Mouse (Mus musculus) erythroblast, embryonic 14.5 days (primary cell): ENCODE results near the gene Cdc42ep3.

ENCODE experiments used
- GATA1 ChIP-seq: IDR thresholded peaks from 2 replicates; pipeline ENCODE4 v1.6.1; 2012; ENCODE audit warnings: low read length, inconsistent platforms, mixed read lengths
- TAL1 ChIP-seq: IDR thresholded peaks from 3 replicates; pipeline ENCODE4 v1.6.1; 2012; ENCODE audit warnings: low read length, inconsistent platforms, mixed read lengths

- TF ChIP-seq GATA1 (no peak), TAL1 (no peak)
These were observed 37.7 kb downstream of the Cdc42ep3 start for GRCm38 (mm10) chr17:79317085-79317751.
